Mouse (Mus musculus): ENCODE measurements around the gene Nfia. TPM values are rescaled to one million over a fixed set of nuclear protein-coding genes. Genes with fewer than 3 reads are reported as not detected.

Gene Nfia
- polyA plus RNA-seq, 1 experiment: 1.4 TPM

DNA sequence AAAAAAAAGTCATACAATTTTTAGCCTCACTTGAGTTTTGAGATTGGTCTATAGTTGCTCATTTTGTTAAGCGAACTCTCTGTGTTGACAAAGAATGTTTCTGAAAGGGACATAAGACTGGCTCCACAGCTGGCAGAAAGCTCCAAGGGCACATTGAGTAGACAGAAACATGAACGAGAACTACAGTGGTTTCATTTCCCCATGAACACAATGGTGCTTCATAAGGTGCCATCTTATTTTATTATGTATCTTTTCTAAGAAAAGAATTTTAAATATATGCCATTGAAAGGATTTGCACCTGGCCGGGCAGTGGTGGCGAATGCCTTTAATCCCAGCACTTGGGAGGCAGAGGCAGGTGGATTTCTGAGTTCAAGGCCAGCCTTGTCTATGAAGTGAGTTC, 337.4 kb downstream of the Nfia start:
- Histone ChIP-seq H3K4me1 (ENCODE audit: control insufficient read depth, insufficient read depth, low read length) (no peaks in the 10 kb centered on the region), H3K9me3 (replicated peaks; ENCODE audit: control insufficient read depth, insufficient read depth, low read length, poor library complexity, severe bottlenecking) (no peaks in the 10 kb centered on the region), H3K27ac (ENCODE audit: insufficient read depth, low read length) (no peak overlapping the region), H3K4me3 (ENCODE audit: low read depth, low read length) (no peak overlapping the region), H3K27me3 (ENCODE audit: control insufficient read depth, insufficient read depth, low read length, poor library complexity, severe bottlenecking) (no peaks in the 10 kb centered on the region), H3K36me3 (ENCODE audit: control insufficient read depth, insufficient read depth, low read length, poor library complexity, severe bottlenecking) (no peaks in the 10 kb centered on the region), H3K9ac (ENCODE audit: low read depth, poor library complexity, severe bottlenecking) (no peak overlapping the region)
- TF ChIP-seq POLR2A (IDR thresholded peaks at IDR 0.05; ENCODE audit: insufficient read depth, low read length) (no peak), CTCF (IDR thresholded peaks at IDR 0.05; ENCODE audit: low read depth, low read length) (no peak), EP300 (IDR thresholded peaks at IDR 0.05; ENCODE audit: insufficient read depth, low read depth, low read length) (no peak)

GRCm38 (mm10) chr4:98113289-98114024, 340.9 kb downstream of the Nfia start:
- H3K27me3 ChIP-seq (ENCODE audit: control insufficient read depth, insufficient read depth, low read length, poor library complexity, severe bottlenecking): no peaks in the 10 kb centered on the region
- H3K36me3 ChIP-seq (ENCODE audit: control insufficient read depth, insufficient read depth, low read length, poor library complexity, severe bottlenecking): no peaks in the 10 kb centered on the region
- H3K4me1 ChIP-seq (ENCODE audit: control insufficient read depth, insufficient read depth, low read length): no peaks in the 10 kb centered on the region
- no peaks in the 10 kb centered on the region for H3K9me3 ChIP-seq (replicated peaks; ENCODE audit: control insufficient read depth, insufficient read depth, low read length, poor library complexity, severe bottlenecking)
- H3K9ac ChIP-seq (ENCODE audit: low read depth, poor library complexity, severe bottlenecking): no peak overlapping the region
- H3K27ac ChIP-seq (ENCODE audit: insufficient read depth, low read length): no peak overlapping the region
- no peak for TF ChIP-seq CTCF (IDR thresholded peaks at IDR 0.05; ENCODE audit: low read depth, low read length)
- TF ChIP-seq EP300 (IDR thresholded peaks at IDR 0.05; ENCODE audit: insufficient read depth, low read depth, low read length): no peak
- no peak for TF ChIP-seq POLR2A (IDR thresholded peaks at IDR 0.05; ENCODE audit: insufficient read depth, low read length)
- H3K4me3 ChIP-seq (ENCODE audit: low read depth, low read length): no peak overlapping the region

GRCm38 (mm10) chr4:98114966-98115365, 342.4 kb downstream of the Nfia start:
- no peak overlapping the region for H3K4me3 ChIP-seq (ENCODE audit: low read depth, low read length)
- no peaks in the 10 kb centered on the region for H3K27me3 ChIP-seq (ENCODE audit: control insufficient read depth, insufficient read depth, low read length, poor library complexity, severe bottlenecking)
- H3K27ac ChIP-seq (ENCODE audit: insufficient read depth, low read length): no peak overlapping the region
- H3K9ac ChIP-seq (ENCODE audit: low read depth, poor library complexity, severe bottlenecking): no peak overlapping the region
- H3K36me3 ChIP-seq (ENCODE audit: control insufficient read depth, insufficient read depth, low read length, poor library complexity, severe bottlenecking): no peaks in the 10 kb centered on the region
- TF ChIP-seq POLR2A (IDR thresholded peaks at IDR 0.05; ENCODE audit: insufficient read depth, low read length): no peak
- no peak for TF ChIP-seq CTCF (IDR thresholded peaks at IDR 0.05; ENCODE audit: low read depth, low read length)
- no peak for TF ChIP-seq EP300 (IDR thresholded peaks at IDR 0.05; ENCODE audit: insufficient read depth, low read depth, low read length)
- no peaks in the 10 kb centered on the region for H3K4me1 ChIP-seq (ENCODE audit: control insufficient read depth, insufficient read depth, low read length)
- no peaks in the 10 kb centered on the region for H3K9me3 ChIP-seq (replicated peaks; ENCODE audit: control insufficient read depth, insufficient read depth, low read length, poor library complexity, severe bottlenecking)

GRCm38 (mm10) chr4:98115401-98115800, 342.9 kb downstream of the Nfia start:
- TF ChIP-seq CTCF (IDR thresholded peaks at IDR 0.05; ENCODE audit: low read depth, low read length) (no peak), EP300 (IDR thresholded peaks at IDR 0.05; ENCODE audit: insufficient read depth, low read depth, low read length) (no peak), POLR2A (IDR thresholded peaks at IDR 0.05; ENCODE audit: insufficient read depth, low read length) (no peak)
- H3K9ac ChIP-seq (ENCODE audit: low read depth, poor library complexity, severe bottlenecking): no peak overlapping the region

DNA sequence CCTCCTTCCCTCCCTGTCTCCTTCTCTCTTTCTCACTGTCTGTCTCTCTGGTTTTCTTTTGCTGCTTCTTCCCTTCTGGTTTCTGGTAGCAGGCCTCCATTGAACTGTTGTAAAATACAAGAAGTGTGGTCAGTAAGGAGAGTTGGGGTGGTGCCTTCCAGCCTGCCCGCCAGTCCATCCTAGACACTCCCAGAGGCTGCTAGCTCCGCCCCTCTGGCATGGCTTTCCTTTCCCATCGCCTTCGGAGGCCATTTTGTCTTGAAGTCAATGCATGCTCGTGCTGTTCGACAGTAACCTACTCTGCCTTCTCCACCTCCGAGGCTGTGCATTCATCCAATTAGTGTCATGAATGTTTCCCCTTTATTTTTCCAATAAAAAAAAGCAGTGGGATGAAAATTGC, 343.5 kb downstream of the Nfia start:
- Histone ChIP-seq H3K4me3 (ENCODE audit: low read depth, low read length) (no peak overlapping the region), H3K4me1 (ENCODE audit: control insufficient read depth, insufficient read depth, low read length) (no peaks in the 10 kb centered on the region), H3K36me3 (ENCODE audit: control insufficient read depth, insufficient read depth, low read length, poor library complexity, severe bottlenecking) (no peaks in the 10 kb centered on the region), H3K9ac (ENCODE audit: low read depth, poor library complexity, severe bottlenecking) (no peak overlapping the region), H3K9me3 (replicated peaks; ENCODE audit: control insufficient read depth, insufficient read depth, low read length, poor library complexity, severe bottlenecking) (no peaks in the 10 kb centered on the region), H3K27ac (ENCODE audit: insufficient read depth, low read length) (no peak overlapping the region), H3K27me3 (ENCODE audit: control insufficient read depth, insufficient read depth, low read length, poor library complexity, severe bottlenecking) (no peaks in the 10 kb centered on the region)
- no peak for TF ChIP-seq CTCF (IDR thresholded peaks at IDR 0.05; ENCODE audit: low read depth, low read length)
- TF ChIP-seq POLR2A (IDR thresholded peaks at IDR 0.05; ENCODE audit: insufficient read depth, low read length): no peak
- TF ChIP-seq EP300 (IDR thresholded peaks at IDR 0.05; ENCODE audit: insufficient read depth, low read depth, low read length): no peak

More at GRCm38 (mm10) chr4:98115401-98115800, 342.9 kb downstream of the Nfia start:
- no peaks in the 10 kb centered on the region for H3K27me3 ChIP-seq (ENCODE audit: control insufficient read depth, insufficient read depth, low read length, poor library complexity, severe bottlenecking)
- H3K36me3 ChIP-seq (ENCODE audit: control insufficient read depth, insufficient read depth, low read length, poor library complexity, severe bottlenecking): no peaks in the 10 kb centered on the region
- H3K27ac ChIP-seq (ENCODE audit: insufficient read depth, low read length): no peak overlapping the region
- H3K9me3 ChIP-seq (replicated peaks; ENCODE audit: control insufficient read depth, insufficient read depth, low read length, poor library complexity, severe bottlenecking): no peaks in the 10 kb centered on the region
- H3K4me1 ChIP-seq (ENCODE audit: control insufficient read depth, insufficient read depth, low read length): no peaks in the 10 kb centered on the region
- H3K4me3 ChIP-seq (ENCODE audit: low read depth, low read length): no peak overlapping the region

DNA sequence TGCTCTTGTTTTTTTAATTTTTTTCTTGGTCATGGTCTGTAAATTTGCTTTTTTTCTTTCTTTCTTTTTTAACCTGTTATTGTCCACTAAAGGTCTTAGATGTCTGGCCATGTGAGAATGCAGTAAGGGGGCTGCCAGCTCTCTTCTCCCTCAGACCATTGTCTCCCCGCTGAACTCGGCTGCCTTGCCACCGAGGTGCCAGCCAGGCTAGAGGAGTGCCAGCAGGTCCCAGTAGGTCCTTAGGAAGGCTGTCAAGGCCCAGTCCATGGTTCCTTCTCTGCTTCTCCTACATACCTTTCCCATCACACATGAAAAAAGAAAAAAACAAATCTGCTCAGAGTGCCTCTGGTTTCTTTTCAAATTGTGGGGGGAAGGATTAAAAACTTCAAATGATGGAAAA, 345.6 kb downstream of the Nfia start:
- Histone ChIP-seq H3K9me3 (replicated peaks; ENCODE audit: control insufficient read depth, insufficient read depth, low read length, poor library complexity, severe bottlenecking) (no peaks in the 10 kb centered on the region), H3K36me3 (ENCODE audit: control insufficient read depth, insufficient read depth, low read length, poor library complexity, severe bottlenecking) (no peaks in the 10 kb centered on the region; the same call in 1 of the 2 replicates), H3K4me1 (ENCODE audit: control insufficient read depth, insufficient read depth, low read length) (no peaks in the 10 kb centered on the region), H3K4me3 (ENCODE audit: low read depth, low read length) (no peak overlapping the region), H3K9ac (ENCODE audit: low read depth, poor library complexity, severe bottlenecking) (no peak overlapping the region), H3K27ac (ENCODE audit: insufficient read depth, low read length) (no peak overlapping the region), H3K27me3 (ENCODE audit: control insufficient read depth, insufficient read depth, low read length, poor library complexity, severe bottlenecking) (no peaks in the 10 kb centered on the region)
- TF ChIP-seq POLR2A (IDR thresholded peaks at IDR 0.05; ENCODE audit: insufficient read depth, low read length): no peak
- TF ChIP-seq CTCF (IDR thresholded peaks at IDR 0.05; ENCODE audit: low read depth, low read length): no peak
- no peak for TF ChIP-seq EP300 (IDR thresholded peaks at IDR 0.05; ENCODE audit: insufficient read depth, low read depth, low read length)
